Mouse (Mus musculus): ENCODE results near the gene H3f3a.

- no peak for TF ChIP-seq POLR2A (IDR thresholded peaks at IDR 0.05; ENCODE audit: low read depth, low read length)
- no peak for TF ChIP-seq CTCF (IDR thresholded peaks at IDR 0.05; ENCODE audit: extremely low read depth, insufficient read depth, insufficient read length, insufficient replicate concordance)
Measured at GRCm38 (mm10) chr1:180762180-180762579, 51.6 kb downstream of the H3f3a start.

Measured in spleen, adult 2 months (tissue).